Mouse (Mus musculus) lung, postnatal 36 days (tissue): ENCODE measurements around the gene Adam34.
"Not testable (repeated sequence)": the region's sequence is repeated elsewhere in the genome, so short reads cannot be mapped to it uniquely, and the experiment has no call there.

Experiments
- DNase-seq: peaks from one replicate; pipeline ENCODE4 v3.0.0; 2022; ENCODE audit warnings: mixed read lengths

The Adam34 gene

GRCm38 (mm10) chr8:43709949-43710348 lies at the start of gene Adam34:
TSS of gene Adam34 (minus strand) at chr8:43710049.
- no peak for DNase-seq

- no peak for DNase-seq
Observed at GRCm38 (mm10) chr8:43627176-43627575, 82.7 kb downstream of the Adam34 start, which contains the start of gene Gm5346. TSS of gene Gm5346 (minus strand) at chr8:43627276.

- DNase-seq, result no peak
Observed at GRCm38 (mm10) chr8:43616046-43616445, 93.8 kb downstream of the Adam34 start.

- not testable (repeated sequence) for DNase-seq
Observed at GRCm38 (mm10) chr8:43603657-43604056, 106.2 kb downstream of the Adam34 start.

GRCm38 (mm10) chr8:43603166-43603565 lies 106.7 kb downstream of the Adam34 start:
- DNase-seq, result not testable (repeated sequence)
